Mouse (Mus musculus) olfactory bulb, adult 2 months (tissue): ENCODE results near the gene Col9a1.

ENCODE experiments used
- CTCF ChIP-seq: fragments of 200-500 bp; IDR thresholded peaks from 2 replicates; pipeline ENCODE4 v1.5.1; 2012; ENCODE audit warnings: low read depth, mild to moderate bottlenecking, low read length, moderate library complexity; ENCODE audit not compliant: insufficient read depth
- POLR2A ChIP-seq: fragments of 200-500 bp; IDR thresholded peaks from 2 replicates; pipeline ENCODE4 v1.6.1; 2012; ENCODE audit warnings: mild to moderate bottlenecking, low read depth, low read length, moderate library complexity; ENCODE audit not compliant: insufficient read depth

DNA sequence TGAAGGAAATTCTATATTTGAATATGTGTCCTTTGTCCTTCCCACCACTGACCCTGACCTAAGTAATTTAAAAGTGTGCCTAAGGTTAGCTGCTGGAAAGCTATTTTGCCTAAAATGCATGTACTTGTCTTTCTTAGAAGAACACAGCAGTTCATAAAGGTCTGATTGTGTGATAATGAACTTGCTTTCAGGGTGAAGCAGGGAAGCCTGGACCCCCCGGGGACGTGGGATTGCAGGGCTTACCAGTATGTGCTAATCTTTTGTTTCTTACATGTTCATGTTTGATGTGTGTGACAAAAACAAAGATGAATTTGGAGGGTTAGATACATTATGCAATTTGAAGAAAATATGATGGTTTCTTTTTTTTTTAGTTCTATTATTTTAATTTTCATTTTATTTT is 44.8 kb downstream of the Col9a1 start:
- no peak for TF ChIP-seq CTCF
- no peak for TF ChIP-seq POLR2A
